Mouse (Mus musculus): ENCODE measurements at regions not wholly inside any gene's neighbourhood (a gene's known extent, or its start where the extent isn't known, plus 50 kb on each side); places are given as distances from the start of the nearest gene placed in this dataset.

- no peak for TF ChIP-seq CTCF (conservative IDR thresholded peaks at IDR 0.05; ENCODE audit: insufficient read depth, insufficient read length, low read depth, low read length)
- Histone ChIP-seq H3K27ac (ENCODE audit: insufficient read depth, low read depth, low read length) (no peak overlapping the region), H3K4me3 (ENCODE audit: insufficient read depth, low read depth, low read length) (no peak overlapping the region), H3K36me3 (ENCODE audit: control insufficient read depth, insufficient read depth, low read length) (no peaks in the 10 kb centered on the region), H3K4me1 (ENCODE audit: control insufficient read depth, insufficient read depth, low read length) (no peaks in the 10 kb centered on the region), H3K27me3 (replicated peaks; ENCODE audit: control insufficient read depth, insufficient read depth, low read length) (no peaks in the 10 kb centered on the region)
- DNase-seq = no peak
- 88% methylated on average over 7 of the region's 7 CpGs for WGBS
Measured at GRCm38 (mm10) chr1:90386792-90387191, 183.0 kb downstream of the Ackr3 start.

GRCm38 (mm10) chr1:90390422-90390821, 186.6 kb downstream of the Ackr3 start:
- no peak for DNase-seq
- no peaks in the 10 kb centered on the region for H3K4me1 ChIP-seq (ENCODE audit: control insufficient read depth, insufficient read depth, low read length)
- H3K27me3 ChIP-seq (replicated peaks; ENCODE audit: control insufficient read depth, insufficient read depth, low read length) = no peaks in the 10 kb centered on the region
- no peak for TF ChIP-seq CTCF (conservative IDR thresholded peaks at IDR 0.05; ENCODE audit: insufficient read depth, insufficient read length, low read depth, low read length)
- no peak for TF ChIP-seq POLR2A (IDR thresholded peaks at IDR 0.05; ENCODE audit: low read depth, low read length)
- H3K4me3 ChIP-seq (ENCODE audit: insufficient read depth, low read depth, low read length) = no peak overlapping the region
- no peaks in the 10 kb centered on the region for H3K36me3 ChIP-seq (ENCODE audit: control insufficient read depth, insufficient read depth, low read length)
- 82% methylated on average over 7 of the region's 7 CpGs for WGBS
- H3K27ac ChIP-seq (ENCODE audit: insufficient read depth, low read depth, low read length) = no peak overlapping the region

GRCm38 (mm10) chr1:90393861-90394260, 190.1 kb downstream of the Ackr3 start:
- 49% methylated on average over 5 of the region's 5 CpGs for WGBS
- H3K4me1 ChIP-seq (ENCODE audit: control insufficient read depth, insufficient read depth, low read length) = no peaks in the 10 kb centered on the region
- TF ChIP-seq CTCF (conservative IDR thresholded peaks at IDR 0.05; ENCODE audit: insufficient read depth, insufficient read length, low read depth, low read length) = no peak
- no peak for TF ChIP-seq POLR2A (IDR thresholded peaks at IDR 0.05; ENCODE audit: low read depth, low read length)
- H3K4me3 ChIP-seq (ENCODE audit: insufficient read depth, low read depth, low read length) = no peak overlapping the region
- no peak overlapping the region for H3K27ac ChIP-seq (ENCODE audit: insufficient read depth, low read depth, low read length)
- H3K36me3 ChIP-seq (ENCODE audit: control insufficient read depth, insufficient read depth, low read length) = no peaks in the 10 kb centered on the region
- no peak for DNase-seq
- H3K27me3 ChIP-seq (replicated peaks; ENCODE audit: control insufficient read depth, insufficient read depth, low read length) = no peaks in the 10 kb centered on the region

- Histone ChIP-seq H3K4me3 (ENCODE audit: insufficient read depth, low read depth, low read length) (no peak overlapping the region), H3K4me1 (ENCODE audit: control insufficient read depth, insufficient read depth, low read length) (no peaks in the 10 kb centered on the region), H3K27ac (ENCODE audit: insufficient read depth, low read depth, low read length) (no peak overlapping the region), H3K36me3 (ENCODE audit: control insufficient read depth, insufficient read depth, low read length) (no peaks in the 10 kb centered on the region), H3K27me3 (replicated peaks; ENCODE audit: control insufficient read depth, insufficient read depth, low read length) (no peaks in the 10 kb centered on the region)
- no peak for DNase-seq
- 92% methylated on average over 5 of the region's 5 CpGs for WGBS
- no peak for TF ChIP-seq POLR2A (IDR thresholded peaks at IDR 0.05; ENCODE audit: low read depth, low read length)
Measured at GRCm38 (mm10) chr1:90395331-90396016, 191.7 kb downstream of the Ackr3 start.

- H3K36me3 ChIP-seq (ENCODE audit: control insufficient read depth, insufficient read depth, low read length) = no peaks in the 10 kb centered on the region
- 85% methylated on average over 1 of the region's 1 CpGs for WGBS
Measured at GRCm38 (mm10) chr1:90396660-90397059, 192.9 kb downstream of the Ackr3 start.

GRCm38 (mm10) chr1:90397355-90397754, 193.6 kb downstream of the Ackr3 start:
- Histone ChIP-seq H3K27ac (ENCODE audit: insufficient read depth, low read depth, low read length) (no peak overlapping the region), H3K4me3 (ENCODE audit: insufficient read depth, low read depth, low read length) (no peak overlapping the region), H3K4me1 (ENCODE audit: control insufficient read depth, insufficient read depth, low read length) (no peaks in the 10 kb centered on the region), H3K27me3 (replicated peaks; ENCODE audit: control insufficient read depth, insufficient read depth, low read length) (no peaks in the 10 kb centered on the region), H3K36me3 (ENCODE audit: control insufficient read depth, insufficient read depth, low read length) (no peaks in the 10 kb centered on the region)
- 90% methylated on average over 5 of the region's 5 CpGs for WGBS
- TF ChIP-seq POLR2A (IDR thresholded peaks at IDR 0.05; ENCODE audit: low read depth, low read length) (no peak), CTCF (conservative IDR thresholded peaks at IDR 0.05; ENCODE audit: insufficient read depth, insufficient read length, low read depth, low read length) (no peak)
- no peak for DNase-seq

More at GRCm38 (mm10) chr1:90396660-90397059, 192.9 kb downstream of the Ackr3 start:
- H3K27me3 ChIP-seq (replicated peaks; ENCODE audit: control insufficient read depth, insufficient read depth, low read length) = no peaks in the 10 kb centered on the region
- H3K4me1 ChIP-seq (ENCODE audit: control insufficient read depth, insufficient read depth, low read length) = no peaks in the 10 kb centered on the region
- TF ChIP-seq POLR2A (IDR thresholded peaks at IDR 0.05; ENCODE audit: low read depth, low read length) (no peak), CTCF (conservative IDR thresholded peaks at IDR 0.05; ENCODE audit: insufficient read depth, insufficient read length, low read depth, low read length) (no peak)
- H3K27ac ChIP-seq (ENCODE audit: insufficient read depth, low read depth, low read length) = no peak overlapping the region
- no peak overlapping the region for H3K4me3 ChIP-seq (ENCODE audit: insufficient read depth, low read depth, low read length)
- DNase-seq = no peak

GRCm38 (mm10) chr1:90398396-90398975, 194.7 kb downstream of the Ackr3 start:
- no peaks in the 10 kb centered on the region for H3K4me1 ChIP-seq (ENCODE audit: control insufficient read depth, insufficient read depth, low read length)
- DNase-seq = no peak
- TF ChIP-seq POLR2A (IDR thresholded peaks at IDR 0.05; ENCODE audit: low read depth, low read length) (no peak), CTCF (conservative IDR thresholded peaks at IDR 0.05; ENCODE audit: insufficient read depth, insufficient read length, low read depth, low read length) (no peak)
- no peaks in the 10 kb centered on the region for H3K27me3 ChIP-seq (replicated peaks; ENCODE audit: control insufficient read depth, insufficient read depth, low read length)
- no peak overlapping the region for H3K27ac ChIP-seq (ENCODE audit: insufficient read depth, low read depth, low read length)
- 90% methylated on average over 15 of the region's 15 CpGs for WGBS
- H3K4me3 ChIP-seq (ENCODE audit: insufficient read depth, low read depth, low read length) = no peak overlapping the region
- H3K36me3 ChIP-seq (ENCODE audit: control insufficient read depth, insufficient read depth, low read length) = no peaks in the 10 kb centered on the region

Measured in kidney, adult 2 months (tissue).